Mouse (Mus musculus): ENCODE data around the gene Dnhd1. TPM values are rescaled to one million over a fixed set of nuclear protein-coding genes. Genes with fewer than 3 reads are reported as not detected.

Dnhd1 gene
- polyA plus RNA-seq, 1 experiment from 2014 or later = 0.51 TPM

DNA sequence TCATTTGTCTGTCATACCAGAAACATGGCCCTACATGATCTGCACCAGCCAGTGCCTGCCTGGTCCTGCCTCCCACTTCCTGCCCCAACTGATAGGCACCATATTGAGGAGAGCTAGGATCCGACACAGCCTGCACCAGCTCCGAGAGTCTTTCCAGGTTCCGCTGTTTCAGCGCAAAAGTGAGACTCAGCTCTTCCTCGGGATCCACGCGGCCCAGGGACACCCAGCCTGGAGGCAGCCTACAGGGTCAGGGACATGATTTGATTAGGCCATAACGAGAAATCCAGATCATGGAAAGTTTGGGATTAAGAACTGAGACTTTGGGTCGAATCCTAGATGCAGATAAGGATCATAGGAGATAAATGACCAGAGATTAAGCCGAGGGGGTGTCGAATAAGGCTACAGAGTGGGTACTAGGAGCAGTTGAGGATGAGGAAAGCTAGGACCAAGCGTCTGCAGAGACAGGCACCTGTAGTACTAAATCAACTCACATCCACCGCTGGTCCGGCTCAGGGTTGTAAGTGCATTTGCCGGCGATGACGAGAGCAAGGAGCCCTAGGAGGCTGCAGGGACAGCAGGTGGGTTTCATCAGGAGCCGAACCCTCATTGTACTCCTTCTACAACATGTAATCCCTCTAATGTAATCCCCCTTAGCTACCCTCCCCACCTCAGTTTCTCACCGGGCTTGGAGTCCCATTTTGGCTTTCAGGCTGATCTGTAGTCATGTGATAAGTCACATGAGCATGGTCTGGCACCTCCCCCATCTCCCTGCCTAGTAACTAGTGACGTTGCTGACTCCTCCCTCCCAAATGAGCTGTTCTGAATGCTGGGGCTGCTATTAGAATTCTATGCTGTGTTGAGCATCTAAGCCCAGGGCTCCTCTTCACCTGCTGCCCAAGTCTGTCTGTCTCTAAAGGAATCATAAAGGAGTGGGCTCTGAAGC is 101.1 kb downstream of the Dnhd1 start, which contains the start of gene Tpp1:
Gene Tpp1, minus strand, starts transcription at position 745 of the 943 bp plus-strand sequence.
- Histone ChIP-seq H3K36me3 (ENCODE audit: control insufficient read depth, insufficient read depth, low read length) (peaks cover 65% of the 10 kb centered on the region), H3K4me1 (ENCODE audit: control insufficient read depth in 2 of 2, insufficient read depth in 2 of 2, low read length in 2 of 2) (peaks cover 3 to 7% of the 10 kb centered on the region in 2 experiments; a peak in 3 of 4 replicates), H3K27me3 (ENCODE audit: control insufficient read depth, insufficient read depth, low read length) (no peaks in the 10 kb centered on the region), H3K4me3 (ENCODE audit: control insufficient read depth in 1 of 2, insufficient read depth in 1 of 2, low read depth in 1 of 2, low read length in 2 of 2) (peak within 1 kb of the TSS; percentile 46 to 61), H3K9me3 (ENCODE audit: control insufficient read depth, low read length) (no peaks in the 10 kb centered on the region), H3K4me2 (ENCODE audit: low read length) (peak within 1 kb of the TSS; percentile 91), H3K27ac (replicated peaks in 1 of 2; ENCODE audit: control insufficient read depth in 1 of 2, insufficient read depth in 1 of 2, low read depth in 2 of 2, low read length in 2 of 2) (peak within 1 kb of the TSS; percentile 14 to 35; a peak in 3 of 4 replicates), H3K9ac (ENCODE audit: low read length) (peak within 1 kb of the TSS; percentile 69)
- WGBS = 14% methylated on average over 20 of the region's 20 CpGs
- ATAC-seq (ENCODE audit: insufficient number of reproducible peaks, insufficient read depth, low FRiP score, low read depth) = peak; percentile 89

DNA sequence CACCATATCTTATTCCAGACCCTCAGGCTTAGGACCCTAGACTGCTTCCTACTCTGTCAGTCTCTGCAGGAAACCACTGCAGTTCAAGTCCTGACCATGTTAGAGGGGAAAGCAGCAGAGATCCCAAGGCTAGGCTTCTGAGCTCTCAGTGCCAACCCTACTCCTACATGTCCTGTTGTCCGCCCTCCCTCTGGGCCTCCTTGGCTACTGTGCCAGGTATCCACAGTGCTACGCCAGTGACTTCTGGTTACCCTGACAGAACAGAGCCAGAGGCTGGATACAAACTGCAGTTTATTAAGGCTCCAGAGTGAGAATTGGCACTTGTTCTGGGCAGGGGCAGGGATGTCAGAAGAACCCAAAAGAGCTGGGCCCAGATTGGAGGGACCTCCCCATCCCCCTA is 102.1 kb downstream of the Dnhd1 start:
- ATAC-seq (ENCODE audit: insufficient number of reproducible peaks, insufficient read depth, low FRiP score, low read depth) = no peak
- WGBS = 84% methylated on average over 2 of the region's 2 CpGs
- H3K36me3 ChIP-seq (ENCODE audit: control insufficient read depth, insufficient read depth, low read length) = peaks cover 66% of the 10 kb centered on the region
- H3K9me3 ChIP-seq (ENCODE audit: control insufficient read depth, low read length) = no peaks in the 10 kb centered on the region
- H3K27ac ChIP-seq (replicated peaks in 1 of 2; ENCODE audit: control insufficient read depth in 1 of 2, insufficient read depth in 1 of 2, low read depth in 2 of 2, low read length in 2 of 2) = no peak overlapping the region
- no peak overlapping the region for H3K9ac ChIP-seq (ENCODE audit: low read length)
- peaks cover 3 to 7% of the 10 kb centered on the region in 2 experiments; a peak in 3 of 4 replicates for H3K4me1 ChIP-seq (ENCODE audit: control insufficient read depth in 2 of 2, insufficient read depth in 2 of 2, low read length in 2 of 2)
- H3K27me3 ChIP-seq (ENCODE audit: control insufficient read depth, insufficient read depth, low read length) = no peaks in the 10 kb centered on the region
- H3K4me3 ChIP-seq (ENCODE audit: control insufficient read depth in 1 of 2, insufficient read depth in 1 of 2, low read depth in 1 of 2, low read length in 2 of 2) = no peak overlapping the region
- no peak overlapping the region for H3K4me2 ChIP-seq (ENCODE audit: low read length)

DNA sequence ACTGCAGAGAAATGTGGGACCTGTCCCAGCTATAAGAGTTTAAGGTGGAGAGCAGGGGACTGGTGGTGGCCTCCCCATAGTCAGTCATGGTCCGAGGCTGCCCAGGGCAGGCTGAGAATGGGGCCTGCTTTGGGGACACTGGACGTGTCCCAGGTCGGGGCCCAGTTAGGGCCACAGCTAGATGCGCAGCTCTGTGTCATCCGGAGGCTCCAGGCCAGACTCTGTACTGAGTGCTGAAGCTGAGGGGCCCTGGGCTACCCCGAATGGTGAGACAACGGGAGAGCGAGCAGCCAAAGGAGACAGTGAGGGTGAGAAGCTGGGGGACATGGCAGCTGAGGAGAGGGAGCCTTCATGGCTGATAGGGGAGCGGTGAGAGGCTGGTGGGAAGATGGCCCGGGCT is 102.7 kb downstream of the Dnhd1 start:
- H3K9ac ChIP-seq (ENCODE audit: low read length) = no peak overlapping the region
- no peak overlapping the region for H3K27ac ChIP-seq (replicated peaks in 1 of 2; ENCODE audit: control insufficient read depth in 1 of 2, insufficient read depth in 1 of 2, low read depth in 2 of 2, low read length in 2 of 2)
- ATAC-seq (ENCODE audit: insufficient number of reproducible peaks, insufficient read depth, low FRiP score, low read depth) = no peak
- 84% methylated on average over 10 of the region's 10 CpGs for WGBS
- no peak overlapping the region for H3K4me2 ChIP-seq (ENCODE audit: low read length)
- no peaks in the 10 kb centered on the region for H3K9me3 ChIP-seq (ENCODE audit: control insufficient read depth, low read length)
- H3K27me3 ChIP-seq (ENCODE audit: control insufficient read depth, insufficient read depth, low read length) = no peaks in the 10 kb centered on the region
- peaks cover 3 to 7% of the 10 kb centered on the region in 2 experiments; a peak in 3 of 4 replicates for H3K4me1 ChIP-seq (ENCODE audit: control insufficient read depth in 2 of 2, insufficient read depth in 2 of 2, low read length in 2 of 2)
- H3K4me3 ChIP-seq (ENCODE audit: control insufficient read depth in 1 of 2, insufficient read depth in 1 of 2, low read depth in 1 of 2, low read length in 2 of 2) = no peak overlapping the region
- peaks cover 66% of the 10 kb centered on the region for H3K36me3 ChIP-seq (ENCODE audit: control insufficient read depth, insufficient read depth, low read length)

DNA sequence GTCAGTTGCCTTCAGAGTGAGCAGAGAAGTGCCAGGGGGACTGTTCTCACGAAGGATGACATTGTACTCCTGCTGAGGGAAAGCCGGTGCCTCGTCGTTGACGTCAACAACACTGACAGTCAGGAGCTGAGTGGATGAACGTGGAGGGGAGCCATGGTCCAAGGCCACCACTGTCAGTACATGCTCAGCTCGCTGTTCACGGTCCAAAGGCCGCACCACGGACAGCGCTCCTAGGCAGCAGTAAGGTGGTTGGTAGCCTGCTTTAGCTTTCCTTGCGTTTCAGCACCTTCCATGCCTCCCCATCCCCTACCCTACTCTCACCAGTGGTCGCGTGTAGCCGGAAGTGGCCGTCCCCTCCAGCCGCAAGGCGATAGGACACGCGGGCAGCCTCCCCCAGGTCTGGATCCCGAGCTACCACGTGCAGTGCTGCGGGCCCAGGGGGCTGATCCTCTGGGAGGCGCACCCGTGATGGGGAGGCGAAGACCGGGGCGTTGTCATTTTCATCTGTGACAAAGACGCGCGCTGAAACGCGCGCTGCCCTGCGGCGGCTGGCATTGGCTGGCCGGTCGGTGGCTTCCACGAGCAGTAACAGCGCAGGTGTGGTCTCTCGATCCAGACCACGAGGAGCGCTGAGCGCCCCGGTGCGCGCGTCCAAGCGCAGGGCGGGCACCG is 111.3 kb downstream of the Dnhd1 start:
- peaks cover 0 to 4% of the 10 kb centered on the region in 2 experiments; a peak in 1 of 4 replicates for H3K4me1 ChIP-seq (ENCODE audit: control insufficient read depth in 2 of 2, insufficient read depth in 2 of 2, low read length in 2 of 2)
- 21% methylated on average over 51 of the region's 51 CpGs for WGBS
- H3K36me3 ChIP-seq (ENCODE audit: control insufficient read depth, insufficient read depth, low read length) = peaks cover 76% of the 10 kb centered on the region
- no peak overlapping the region for H3K9ac ChIP-seq (ENCODE audit: low read length)
- H3K4me2 ChIP-seq (ENCODE audit: low read length) = peak overlapping the region; percentile 84
- H3K27ac ChIP-seq (replicated peaks in 1 of 2; ENCODE audit: control insufficient read depth in 1 of 2, insufficient read depth in 1 of 2, low read depth in 2 of 2, low read length in 2 of 2) = no peak overlapping the region
- H3K27me3 ChIP-seq (ENCODE audit: control insufficient read depth, insufficient read depth, low read length) = peaks cover 22% of the 10 kb centered on the region
- no peaks in the 10 kb centered on the region for H3K9me3 ChIP-seq (ENCODE audit: control insufficient read depth, low read length)
- H3K4me3 ChIP-seq (ENCODE audit: control insufficient read depth in 1 of 2, insufficient read depth in 1 of 2, low read depth in 1 of 2, low read length in 2 of 2) = peak overlapping the region; percentile 24 to 39
- 0 out of 2 replicates have a peak, but pooled peaks have one; percentile 27 for ATAC-seq (ENCODE audit: insufficient number of reproducible peaks, insufficient read depth, low FRiP score, low read depth)

DNA sequence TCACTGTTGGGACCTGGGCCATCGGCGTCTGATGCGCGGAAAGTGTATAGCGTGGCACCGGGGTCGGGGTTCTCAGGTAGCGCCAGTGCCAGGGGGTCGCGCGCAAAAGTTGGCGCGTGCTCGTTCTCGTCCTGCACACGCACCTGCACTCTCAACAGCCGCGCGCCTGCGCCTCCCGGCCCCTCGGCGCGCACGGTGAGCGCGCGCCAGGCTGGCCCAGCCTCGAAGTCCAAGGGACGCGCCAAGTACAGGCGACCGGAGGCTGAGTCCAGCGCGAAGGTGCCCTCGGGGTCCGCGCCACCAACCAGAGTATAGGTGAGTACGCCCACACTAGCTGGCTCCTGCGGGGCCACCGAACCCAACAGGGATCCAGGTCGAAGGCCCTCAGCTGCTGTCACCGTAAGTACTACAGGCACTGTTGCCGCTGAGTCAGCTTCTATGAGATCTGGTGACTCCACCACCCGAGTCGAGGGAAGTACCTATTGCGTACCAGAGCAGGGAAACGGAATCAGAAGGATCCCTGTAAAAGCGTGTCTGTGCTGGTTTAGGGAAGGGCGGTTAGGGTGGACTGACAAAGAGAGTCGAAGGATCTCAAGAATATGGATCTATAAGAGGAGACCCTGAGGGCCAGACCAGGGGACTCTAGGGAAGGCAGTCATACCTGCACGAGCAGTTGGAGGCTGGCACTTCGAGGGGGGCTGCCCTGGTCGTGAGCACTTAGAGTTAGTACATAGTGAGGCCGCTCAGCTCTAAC is 112.1 kb downstream of the Dnhd1 start:
- Histone ChIP-seq H3K4me3 (ENCODE audit: control insufficient read depth in 1 of 2, insufficient read depth in 1 of 2, low read depth in 1 of 2, low read length in 2 of 2) (peak overlapping the region; percentile 24 to 39), H3K27ac (replicated peaks in 1 of 2; ENCODE audit: control insufficient read depth in 1 of 2, insufficient read depth in 1 of 2, low read depth in 2 of 2, low read length in 2 of 2) (no peak overlapping the region), H3K4me1 (ENCODE audit: control insufficient read depth in 2 of 2, insufficient read depth in 2 of 2, low read length in 2 of 2) (peaks cover 0 to 7% of the 10 kb centered on the region in 2 experiments; a peak in 1 of 4 replicates), H3K27me3 (ENCODE audit: control insufficient read depth, insufficient read depth, low read length) (peaks cover 22% of the 10 kb centered on the region), H3K4me2 (ENCODE audit: low read length) (peak overlapping the region; percentile 84), H3K9ac (ENCODE audit: low read length) (peak overlapping the region; percentile 34; the same call in 1 of the 2 replicates), H3K9me3 (ENCODE audit: control insufficient read depth, low read length) (no peaks in the 10 kb centered on the region), H3K36me3 (ENCODE audit: control insufficient read depth, insufficient read depth, low read length) (peaks cover 69% of the 10 kb centered on the region)
- 34% methylated on average over 55 of the region's 55 CpGs for WGBS
- ATAC-seq (ENCODE audit: insufficient number of reproducible peaks, insufficient read depth, low FRiP score, low read depth) = no peak

DNA sequence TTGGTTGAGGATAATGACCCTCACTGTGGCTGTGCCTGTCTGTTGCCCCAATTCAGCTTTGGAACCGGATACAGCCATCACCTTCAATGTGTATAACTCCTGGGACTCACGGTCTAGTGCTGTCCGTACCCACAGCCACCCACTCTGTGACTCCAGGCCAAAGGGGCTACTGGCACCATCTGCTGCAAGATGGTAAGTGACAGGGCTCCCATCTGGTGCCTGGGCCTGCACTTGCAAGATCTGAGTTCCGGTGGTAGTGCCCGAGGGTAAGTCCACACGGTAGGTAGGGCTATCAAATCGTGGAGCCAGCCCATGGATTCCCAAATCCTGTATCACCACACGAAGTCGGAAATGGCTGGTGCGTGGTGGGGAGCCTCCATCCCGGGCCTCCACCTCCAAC is 113.7 kb downstream of the Dnhd1 start:
- H3K27me3 ChIP-seq (ENCODE audit: control insufficient read depth, insufficient read depth, low read length) = peaks cover 22% of the 10 kb centered on the region
- H3K9me3 ChIP-seq (ENCODE audit: control insufficient read depth, low read length) = no peaks in the 10 kb centered on the region
- no peak overlapping the region for H3K27ac ChIP-seq (replicated peaks in 1 of 2; ENCODE audit: control insufficient read depth in 1 of 2, insufficient read depth in 1 of 2, low read depth in 2 of 2, low read length in 2 of 2)
- 86% methylated on average over 11 of the region's 11 CpGs for WGBS
- peaks cover 3 to 12% of the 10 kb centered on the region in 2 experiments; a peak in 3 of 4 replicates for H3K4me1 ChIP-seq (ENCODE audit: control insufficient read depth in 2 of 2, insufficient read depth in 2 of 2, low read length in 2 of 2)
- ATAC-seq (ENCODE audit: insufficient number of reproducible peaks, insufficient read depth, low FRiP score, low read depth) = no peak
- no peak overlapping the region for H3K4me3 ChIP-seq (ENCODE audit: control insufficient read depth in 1 of 2, insufficient read depth in 1 of 2, low read depth in 1 of 2, low read length in 2 of 2)
- H3K36me3 ChIP-seq (ENCODE audit: control insufficient read depth, insufficient read depth, low read length) = peaks cover 53% of the 10 kb centered on the region
- no peak overlapping the region for H3K9ac ChIP-seq (ENCODE audit: low read length)
- no peak overlapping the region for H3K4me2 ChIP-seq (ENCODE audit: low read length)

DNA sequence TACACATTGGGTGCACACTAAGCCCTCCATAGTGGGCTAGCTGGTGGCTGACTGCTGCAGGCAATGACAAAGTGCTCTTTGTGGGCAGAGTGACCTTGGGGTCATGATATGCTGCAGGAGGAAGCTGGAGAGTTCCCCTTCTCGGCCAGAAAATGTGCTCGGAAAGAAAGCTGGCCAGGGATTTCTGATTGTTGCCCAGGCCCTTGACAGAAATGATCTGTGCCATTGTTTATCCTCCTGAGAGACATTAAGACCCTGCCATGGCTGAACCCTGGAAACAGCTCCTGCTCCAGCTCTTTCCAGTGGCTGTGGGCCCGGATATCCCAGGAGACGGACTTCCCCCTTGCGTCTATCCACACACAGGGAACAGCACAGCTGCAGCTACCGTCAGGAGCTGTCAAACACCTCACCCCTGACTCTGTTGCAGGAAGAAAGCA is 117.1 kb downstream of the Dnhd1 start:
- no peak for ATAC-seq (ENCODE audit: insufficient number of reproducible peaks, insufficient read depth, low FRiP score, low read depth)
- Histone ChIP-seq H3K9me3 (ENCODE audit: control insufficient read depth, low read length) (no peaks in the 10 kb centered on the region), H3K9ac (ENCODE audit: low read length) (no peak overlapping the region), H3K36me3 (ENCODE audit: control insufficient read depth, insufficient read depth, low read length) (peaks cover 60% of the 10 kb centered on the region), H3K4me2 (ENCODE audit: low read length) (no peak overlapping the region), H3K4me3 (ENCODE audit: control insufficient read depth in 1 of 2, insufficient read depth in 1 of 2, low read depth in 1 of 2, low read length in 2 of 2) (no peak overlapping the region), H3K4me1 (ENCODE audit: control insufficient read depth in 2 of 2, insufficient read depth in 2 of 2, low read length in 2 of 2) (peaks cover 3 to 12% of the 10 kb centered on the region in 2 experiments; a peak in 3 of 4 replicates), H3K27ac (replicated peaks in 1 of 2; ENCODE audit: control insufficient read depth in 1 of 2, insufficient read depth in 1 of 2, low read depth in 2 of 2, low read length in 2 of 2) (peak overlapping the region; percentile 14 to 55; a peak in 1 of 4 replicates), H3K27me3 (ENCODE audit: control insufficient read depth, insufficient read depth, low read length) (peaks cover 11% of the 10 kb centered on the region)
- 31% methylated on average over 6 of the region's 6 CpGs for WGBS

Measured in heart, embryonic 14.5 days (tissue).